Mouse (Mus musculus) heart, adult 8-10 months (tissue): ENCODE results near the gene Ap2a2. TPM values are rescaled to one million over a fixed set of nuclear protein-coding genes. Genes with fewer than 3 reads are reported as not detected.
"Not testable (repeated sequence)": the region's sequence is repeated elsewhere in the genome, so short reads cannot be mapped to it uniquely, and the experiment has no call there.

Experiments
- DNase-seq: peaks from one replicate; pipeline ENCODE4 v3.0.0; 2022; ENCODE audit warnings: low spot score
- total RNA-seq, 4 experiments: library from RNA; stranded (reverse); gene quantifications; 2 replicates each; pipeline ENCODE4 v1.2.4; 2022

Ap2a2 gene
- total RNA-seq, 4 experiments from 2014 or later = 55.2 to 65.5 (median 61.3) TPM

DNA sequence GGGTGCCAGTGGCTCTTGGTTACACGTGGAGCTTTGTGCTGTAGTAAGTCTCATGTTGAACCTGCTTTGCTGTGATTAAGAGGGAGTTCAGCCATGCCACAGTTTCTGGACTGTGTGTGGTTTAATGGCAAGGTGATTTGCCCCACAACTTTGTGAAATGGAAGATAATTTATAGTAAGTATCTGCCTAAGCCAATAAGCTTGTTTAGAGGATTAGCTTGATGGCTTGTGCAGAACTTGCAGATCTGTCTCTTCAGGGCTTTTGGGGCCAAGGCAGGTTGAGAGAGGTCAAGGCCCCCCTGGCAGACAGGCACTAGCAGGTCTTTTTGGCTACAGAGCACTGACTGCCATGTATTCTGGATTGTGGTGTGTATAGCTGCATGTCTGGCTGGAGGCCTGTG lies 35.0 kb downstream of the Ap2a2 start:
- no peak for DNase-seq

DNA sequence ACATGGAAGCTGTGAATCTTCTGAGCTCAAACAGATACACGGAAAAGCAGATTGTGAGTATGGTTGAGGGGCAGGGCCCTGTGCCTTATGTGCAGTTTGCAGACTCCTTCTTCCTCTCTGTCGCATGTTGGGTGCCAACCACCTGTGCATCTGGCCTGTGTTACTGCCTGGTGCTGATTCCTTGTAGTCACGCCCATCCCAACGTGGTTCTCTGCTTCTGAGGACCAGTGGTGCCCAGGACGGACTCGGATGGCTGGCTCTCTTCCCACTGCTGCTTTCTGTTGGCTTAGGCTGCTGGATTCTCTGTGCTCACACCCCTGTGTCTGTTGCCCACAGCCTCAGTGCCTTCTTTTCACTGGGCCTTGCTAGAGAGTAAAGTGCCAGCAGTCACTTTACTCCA lies 35.6 kb downstream of the Ap2a2 start:
- DNase-seq = no peak

DNA sequence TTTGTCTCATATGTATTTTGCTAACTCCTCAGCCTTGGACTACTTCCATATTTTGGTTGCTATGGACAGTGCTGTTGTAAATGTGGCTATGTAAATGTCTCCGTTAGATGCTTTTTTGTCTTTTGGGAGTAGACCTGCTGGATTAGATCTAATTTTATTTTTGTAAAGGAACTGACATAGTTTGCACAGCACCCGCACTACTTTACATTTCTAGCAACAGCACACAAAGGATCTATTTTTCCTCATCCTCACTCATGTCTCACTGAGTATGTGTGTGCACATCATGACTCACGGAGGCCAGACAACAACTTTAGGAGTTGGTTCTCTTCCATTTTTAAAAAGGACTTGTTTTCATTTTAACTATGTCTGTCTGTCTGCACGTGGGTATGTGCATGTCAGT lies 45.7 kb downstream of the Ap2a2 start:
- DNase-seq = no peak

DNA sequence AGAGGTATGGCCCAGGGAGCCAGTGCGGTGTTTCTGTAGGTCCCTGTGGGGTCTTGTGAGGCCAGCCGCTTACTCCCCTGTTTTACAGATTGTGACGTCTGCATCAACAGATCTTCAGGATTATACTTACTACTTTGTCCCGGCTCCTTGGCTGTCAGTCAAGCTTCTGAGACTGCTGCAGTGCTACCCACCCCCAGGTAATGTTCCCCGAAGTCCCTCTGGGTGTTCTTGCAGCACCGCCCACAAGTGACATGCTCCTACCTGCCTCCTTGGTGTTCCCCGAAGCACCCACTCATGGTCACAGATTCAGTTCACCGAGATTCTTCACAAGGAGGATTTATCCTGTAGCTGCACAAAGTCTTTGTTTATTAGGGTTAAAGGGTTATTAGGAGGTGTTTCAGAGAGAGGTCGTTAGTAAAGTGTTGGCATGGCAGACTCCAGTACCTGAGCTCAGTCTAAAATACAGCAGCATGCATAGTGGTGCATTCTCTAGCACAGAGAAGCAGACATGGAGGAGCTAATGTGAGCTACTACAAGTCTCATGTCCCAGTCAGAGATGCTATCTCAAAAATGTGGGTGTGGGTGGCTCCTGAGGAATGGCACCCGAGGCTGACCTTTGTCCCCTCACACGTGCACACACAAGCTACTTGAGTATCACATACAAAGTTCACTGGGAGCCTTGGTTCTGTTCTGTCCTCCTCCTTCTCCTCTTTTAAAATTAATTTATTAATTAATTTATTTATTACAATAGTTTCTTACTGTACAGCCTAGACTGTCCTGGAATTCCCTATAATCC lies 47.9 kb downstream of the Ap2a2 start:
- DNase-seq = no peak

DNA sequence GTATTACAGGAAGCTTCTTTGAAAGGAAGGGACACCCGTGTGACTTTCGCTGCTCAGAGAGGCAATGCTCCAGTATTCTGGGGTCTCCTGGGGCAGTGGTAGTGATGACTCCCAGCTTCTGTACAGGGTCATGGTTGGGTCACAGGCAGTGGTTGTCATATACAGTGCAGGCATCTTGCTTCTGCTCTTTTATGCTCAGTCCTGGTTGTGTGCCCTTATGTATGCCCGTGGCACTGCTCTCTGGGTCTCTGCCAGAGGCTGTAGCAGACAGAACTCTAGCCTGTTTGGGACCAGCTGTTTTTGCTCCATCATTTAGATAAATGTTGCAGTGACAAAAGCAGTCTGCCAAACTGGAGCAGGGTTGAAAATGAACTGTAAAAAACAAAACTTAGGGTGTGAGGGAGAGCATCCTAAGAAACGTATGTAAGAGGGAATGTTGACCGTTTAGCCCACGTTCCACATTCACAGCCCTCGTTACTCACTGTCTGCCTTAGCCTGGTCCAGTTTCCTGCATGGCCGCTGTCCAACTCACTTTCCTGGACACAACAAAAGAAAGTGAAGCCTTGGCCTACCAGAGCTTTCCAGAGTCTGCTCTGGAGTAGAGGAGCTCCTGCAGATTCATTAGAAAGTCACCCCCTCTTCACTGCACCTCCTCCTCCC lies 49.9 kb downstream of the Ap2a2 start:
- DNase-seq = peak; percentile 67

DNA sequence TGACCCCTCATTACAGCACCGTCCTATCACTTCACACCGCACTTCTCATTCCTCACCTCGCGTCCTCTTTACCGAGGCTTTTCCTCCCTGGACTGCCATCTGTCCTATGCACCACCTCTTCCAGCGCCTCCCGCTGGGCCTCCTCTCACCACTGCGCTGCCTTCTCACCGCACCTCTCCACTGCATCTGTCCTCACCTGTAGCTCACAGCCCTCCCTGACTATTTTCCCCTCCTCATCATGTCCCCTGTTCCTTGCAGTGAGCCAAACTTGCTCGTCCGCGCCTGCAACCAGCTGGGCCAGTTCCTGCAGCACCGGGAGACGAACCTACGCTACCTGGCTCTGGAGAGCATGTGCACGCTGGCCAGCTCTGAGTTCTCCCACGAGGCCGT lies 50.4 kb downstream of the Ap2a2 start:
- DNase-seq = no peak

DNA sequence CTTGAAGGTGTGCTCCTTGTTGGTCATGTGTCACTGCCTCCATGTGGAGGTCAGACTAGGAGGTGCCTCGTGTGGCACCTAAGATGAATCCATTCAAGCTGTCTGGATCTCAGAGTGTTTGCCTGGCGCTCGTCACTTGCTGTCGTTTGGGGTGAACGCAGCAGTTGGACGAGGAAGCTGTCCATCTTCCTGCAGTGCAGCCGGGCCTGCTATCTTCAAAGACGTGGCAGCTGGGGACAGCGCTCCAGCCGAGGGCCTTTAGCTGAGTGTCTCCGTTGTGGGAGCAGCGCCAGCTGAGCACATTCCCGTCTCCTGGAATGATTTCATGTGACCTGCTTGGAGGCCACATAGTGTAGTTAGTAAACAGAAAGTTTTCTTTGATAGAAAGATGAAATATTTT lies 50.8 kb downstream of the Ap2a2 start:
- peak; percentile 34 for DNase-seq

DNA sequence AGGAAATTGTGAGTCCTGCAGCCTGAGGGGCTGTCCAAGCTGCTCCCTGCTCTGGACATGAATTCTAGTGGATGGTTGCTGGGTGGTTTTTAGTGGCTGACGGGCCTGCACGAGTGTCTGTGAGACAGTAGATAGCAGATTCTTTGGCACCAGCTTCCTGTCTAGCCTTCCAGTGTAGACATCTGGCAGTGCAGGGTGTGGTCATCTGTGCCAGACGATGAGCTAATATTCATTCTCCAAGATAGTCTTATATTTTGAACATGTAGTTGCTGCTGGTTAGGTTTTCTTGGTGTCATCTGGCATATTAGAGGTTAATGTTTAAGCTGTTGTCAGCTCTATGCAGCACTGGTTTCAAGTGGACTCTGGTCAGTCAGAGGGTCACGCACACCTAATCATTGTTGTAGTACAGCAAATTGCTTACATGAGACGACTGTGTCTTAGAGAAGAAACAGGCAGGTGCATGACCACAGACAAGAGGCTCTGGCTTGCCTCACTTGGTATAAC lies 52.4 kb downstream of the Ap2a2 start:
- no peak for DNase-seq

DNA sequence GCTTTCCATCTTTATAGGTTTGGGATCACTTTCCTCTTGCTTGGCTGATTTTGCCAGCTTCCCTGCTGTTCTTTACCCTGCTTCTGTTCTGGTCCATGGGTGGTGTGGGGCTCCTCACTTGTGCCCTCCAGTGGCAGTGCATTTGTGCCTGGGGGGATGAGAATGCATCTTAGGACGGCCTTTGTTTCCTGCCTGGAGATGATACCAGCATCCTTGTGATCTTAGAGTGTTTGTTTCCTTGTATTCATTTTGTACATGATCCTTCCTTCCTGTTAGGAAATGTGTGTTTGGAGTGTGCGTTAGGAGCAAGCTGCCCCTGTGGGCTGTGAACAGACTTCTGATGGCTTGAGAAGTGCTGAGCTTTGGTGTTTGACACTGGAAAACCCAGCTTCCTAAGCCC lies 62.2 kb downstream of the Ap2a2 start:
- DNase-seq = no peak

DNA sequence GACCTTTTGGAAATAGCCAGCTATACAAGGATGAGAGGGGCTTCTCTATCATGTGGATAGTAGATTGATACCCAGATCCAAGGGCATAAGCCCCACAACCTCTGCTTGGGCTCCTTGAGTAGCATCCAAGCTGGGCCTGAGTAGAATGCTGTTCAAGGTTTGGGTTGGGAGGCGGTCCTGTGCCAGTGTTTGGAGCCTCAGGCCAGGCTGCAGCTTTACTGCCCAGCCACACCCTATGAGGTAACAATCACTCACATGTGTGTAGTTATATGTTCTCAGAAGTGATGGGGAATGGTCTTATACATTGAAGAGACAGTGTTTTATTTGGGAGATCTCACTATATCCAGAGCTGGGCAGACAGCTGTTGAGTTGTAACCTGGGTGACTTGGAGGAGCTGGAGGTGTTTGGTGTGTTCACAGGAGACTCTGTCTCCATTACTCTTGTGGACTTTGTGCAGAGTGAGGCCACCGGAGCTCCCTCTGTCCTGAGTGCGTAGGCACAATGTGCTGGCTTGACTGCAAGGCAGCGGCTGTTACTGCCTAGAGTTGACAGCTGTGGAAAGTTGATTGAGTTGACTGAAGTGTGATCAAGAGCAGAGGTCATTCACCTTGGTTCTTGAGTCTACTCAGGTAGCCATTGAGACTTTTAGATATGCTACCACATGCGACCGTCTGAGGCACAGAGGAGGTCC lies 63.3 kb downstream of the Ap2a2 start:
- DNase-seq = no peak

DNA sequence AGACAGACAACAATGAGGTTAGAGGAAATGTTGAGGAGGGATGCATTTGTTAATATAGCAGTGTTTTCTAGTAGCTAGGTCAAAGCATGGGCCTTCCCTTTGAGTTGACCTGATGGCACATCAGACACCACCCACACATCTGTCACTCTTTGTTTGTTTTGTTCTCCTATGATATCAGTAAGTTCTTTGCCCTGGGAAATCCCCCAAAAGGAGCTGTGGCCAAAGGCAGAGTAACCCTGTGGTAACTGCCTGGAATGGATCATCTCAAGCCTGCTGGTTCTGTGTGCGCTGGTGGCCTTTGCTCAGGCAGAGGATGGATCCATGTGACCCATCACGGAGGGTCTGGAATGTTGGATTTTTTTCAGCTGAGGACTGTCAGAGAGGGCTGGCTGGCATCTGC lies 66.0 kb downstream of the Ap2a2 start:
- DNase-seq = no peak

DNA sequence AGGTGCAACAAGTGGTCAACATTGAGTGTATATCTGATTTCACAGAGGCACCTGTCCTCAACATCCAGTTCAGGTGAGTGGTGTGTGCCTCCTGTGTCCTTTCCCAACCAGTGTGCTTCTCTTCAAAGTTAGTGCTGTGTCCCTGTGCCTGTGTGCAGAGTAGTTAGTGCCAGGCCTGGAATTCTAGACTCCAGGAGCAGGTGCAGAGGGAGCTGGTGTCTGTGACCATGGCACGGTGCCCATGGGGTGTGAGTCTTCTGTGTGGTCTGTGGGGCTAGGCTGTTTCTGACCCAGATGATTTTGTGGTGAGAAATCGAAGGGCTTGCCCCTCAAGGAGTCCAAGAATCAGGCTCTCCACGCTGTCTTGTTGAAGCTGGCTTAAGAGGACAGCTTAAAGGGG lies 67.3 kb downstream of the Ap2a2 start:
- no peak for DNase-seq

DNA sequence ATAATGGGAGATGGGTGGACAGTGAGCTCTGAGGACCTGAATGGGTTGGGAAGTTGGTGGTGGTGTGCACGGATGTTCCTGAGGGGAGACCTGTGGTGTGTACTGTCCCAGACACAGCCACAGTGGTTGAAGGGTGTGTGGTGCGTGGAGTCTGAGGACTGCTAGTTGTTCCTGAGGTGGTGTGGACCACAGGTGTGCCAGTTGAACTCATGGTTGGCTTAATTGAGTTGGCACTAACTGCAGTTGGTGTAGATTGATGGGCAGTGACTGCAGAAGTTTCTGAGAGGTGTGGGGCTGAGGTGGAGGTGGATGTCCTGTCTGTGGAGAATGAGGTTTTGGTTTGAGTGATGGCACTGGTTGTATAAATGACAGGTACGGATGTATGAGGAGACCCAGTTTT lies 76.1 kb downstream of the Ap2a2 start:
- DNase-seq = not testable (repeated sequence)

DNA sequence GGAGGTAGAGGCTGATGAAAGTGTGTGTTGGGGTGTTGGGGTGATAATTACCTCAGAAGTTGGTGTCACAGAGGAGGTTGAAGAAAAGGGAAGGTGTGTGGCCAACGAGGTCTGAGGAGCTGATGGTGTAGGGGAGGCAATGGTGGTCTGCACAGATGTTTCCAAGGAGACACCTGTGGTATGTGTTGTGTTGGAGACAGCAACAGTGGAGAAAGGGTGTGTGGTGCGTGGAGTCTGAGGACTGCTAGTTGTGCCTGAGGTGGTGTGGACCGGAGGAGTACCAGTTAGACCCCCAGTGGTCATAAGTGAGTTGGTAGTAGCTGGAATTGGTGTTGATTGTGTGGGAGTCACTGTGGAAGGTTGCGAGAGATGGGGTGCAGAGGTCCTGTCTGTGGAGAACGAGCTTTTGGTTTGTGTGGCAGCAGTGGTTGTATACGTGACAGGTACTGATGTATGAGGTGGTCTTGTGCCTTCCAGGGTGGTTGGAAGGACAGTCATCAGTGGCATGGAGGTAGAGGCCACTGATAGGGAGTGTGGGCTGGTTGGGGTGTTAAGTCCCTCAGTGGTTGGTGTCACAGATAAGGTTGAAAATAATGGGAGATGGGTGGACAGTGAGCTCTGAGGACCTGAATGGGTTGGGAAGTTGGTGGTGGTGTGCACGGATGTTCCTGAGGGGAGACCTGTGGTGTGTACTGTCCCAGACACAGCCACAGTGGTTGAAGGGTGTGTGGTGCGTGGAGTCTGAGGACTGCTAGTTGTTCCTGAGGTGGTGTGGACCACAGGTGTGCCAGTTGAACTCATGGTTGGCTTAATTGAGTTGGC lies 76.8 kb downstream of the Ap2a2 start:
- not testable (repeated sequence) for DNase-seq

DNA sequence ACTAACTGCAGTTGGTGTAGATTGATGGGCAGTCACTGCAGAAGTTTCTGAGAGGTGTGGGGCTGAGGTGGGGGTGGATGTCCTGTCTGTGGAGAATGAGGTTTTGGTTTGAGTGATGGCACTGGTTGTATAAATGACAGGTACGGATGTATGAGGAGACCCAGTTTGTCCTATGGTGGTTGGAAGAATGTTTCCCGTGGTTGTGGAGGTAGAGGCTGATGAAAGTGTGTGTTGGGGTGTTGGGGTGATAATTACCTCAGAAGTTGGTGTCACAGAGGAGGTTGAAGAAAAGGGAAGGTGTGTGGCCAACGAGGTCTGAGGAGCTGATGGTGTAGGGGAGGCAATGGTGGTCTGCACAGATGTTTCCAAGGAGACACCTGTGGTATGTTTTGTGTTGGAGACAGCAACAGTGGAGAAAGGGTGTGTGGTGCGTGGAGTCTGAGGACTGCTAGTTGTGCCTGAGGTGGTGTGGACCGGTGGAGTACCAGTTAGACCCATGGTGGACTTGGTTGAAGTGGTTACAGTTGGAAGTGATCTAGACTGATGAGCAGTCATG lies 77.4 kb downstream of the Ap2a2 start:
- not testable (repeated sequence) for DNase-seq

DNA sequence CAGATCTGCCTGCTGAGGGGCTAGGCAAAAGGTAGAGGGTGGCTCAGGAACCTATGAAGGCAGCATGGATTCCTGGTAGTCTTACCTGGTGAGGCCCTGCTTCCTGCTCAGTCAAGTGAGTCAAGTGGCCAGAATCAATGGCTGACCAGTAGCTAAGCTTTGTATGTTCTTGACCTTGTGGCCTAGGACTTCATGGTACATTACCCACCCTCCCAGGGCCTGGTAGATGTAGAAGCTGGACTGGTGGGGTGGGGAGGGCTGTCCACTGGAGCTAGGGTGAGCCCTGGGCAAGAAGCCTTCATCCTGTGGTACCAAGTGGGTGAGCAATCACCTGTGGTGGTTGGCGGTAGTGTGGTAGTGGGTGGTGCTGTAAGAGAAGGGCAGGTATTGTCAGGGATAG lies 80.4 kb downstream of the Ap2a2 start:
- DNase-seq = no peak

DNA sequence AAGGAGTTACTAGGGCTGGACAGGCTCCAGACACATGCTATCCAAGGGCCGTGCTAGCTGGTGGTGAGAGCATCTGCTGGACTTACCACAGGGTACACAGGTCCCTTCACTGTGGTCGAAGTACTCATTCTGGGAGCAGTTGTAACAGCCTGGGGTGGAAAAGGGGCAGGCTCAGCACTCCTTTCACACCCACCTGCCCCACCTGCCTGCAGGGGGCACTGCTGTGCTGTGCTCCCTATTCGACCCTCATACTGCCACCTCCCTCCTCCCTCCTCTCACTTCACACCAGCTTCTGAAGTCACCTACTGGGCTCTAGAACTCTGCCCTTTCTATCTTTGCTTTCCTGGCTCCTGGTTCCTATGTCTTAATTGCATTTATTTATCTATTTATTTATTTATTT lies 81.2 kb downstream of the Ap2a2 start:
- no peak for DNase-seq

DNA sequence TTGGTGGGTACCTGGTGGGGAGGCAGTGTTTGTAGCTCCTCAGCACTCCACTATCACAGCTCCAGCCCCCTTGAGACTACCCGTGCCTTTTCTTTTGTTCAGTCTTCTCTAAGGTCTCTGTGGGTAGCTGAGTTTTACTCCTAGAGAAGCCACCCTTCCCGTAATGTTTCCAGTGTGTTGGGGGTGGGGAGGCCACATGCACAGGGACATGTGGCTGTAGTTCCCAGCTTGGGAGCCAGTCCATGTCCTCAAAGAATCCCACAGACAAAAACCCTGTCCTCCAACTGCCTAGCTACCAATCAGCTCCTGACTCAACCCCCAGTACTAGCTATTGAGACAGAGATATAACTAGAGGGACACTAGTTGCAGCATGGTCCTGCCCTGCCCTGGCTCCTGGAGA lies 85.1 kb downstream of the Ap2a2 start:
- DNase-seq = no peak

DNA sequence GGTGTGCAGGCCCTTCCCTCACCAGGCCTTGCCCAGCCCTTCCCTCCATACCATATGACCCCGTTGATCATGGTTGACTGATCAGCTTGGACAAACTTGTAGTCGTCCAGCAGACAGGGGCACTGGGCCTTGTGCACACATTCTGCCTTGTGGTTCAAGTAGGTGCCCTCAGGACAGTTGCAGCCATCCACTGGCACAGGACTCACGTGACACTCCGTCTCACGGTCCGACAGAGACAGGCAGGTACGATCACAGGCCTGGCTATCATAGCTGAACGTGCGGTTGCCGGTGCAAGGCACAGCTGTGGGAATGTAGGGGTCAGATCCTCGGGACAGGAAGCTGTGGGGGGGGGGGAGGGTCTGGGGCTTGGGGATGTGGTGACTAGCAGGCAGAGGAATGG lies 85.8 kb downstream of the Ap2a2 start:
- DNase-seq = no peak

DNA sequence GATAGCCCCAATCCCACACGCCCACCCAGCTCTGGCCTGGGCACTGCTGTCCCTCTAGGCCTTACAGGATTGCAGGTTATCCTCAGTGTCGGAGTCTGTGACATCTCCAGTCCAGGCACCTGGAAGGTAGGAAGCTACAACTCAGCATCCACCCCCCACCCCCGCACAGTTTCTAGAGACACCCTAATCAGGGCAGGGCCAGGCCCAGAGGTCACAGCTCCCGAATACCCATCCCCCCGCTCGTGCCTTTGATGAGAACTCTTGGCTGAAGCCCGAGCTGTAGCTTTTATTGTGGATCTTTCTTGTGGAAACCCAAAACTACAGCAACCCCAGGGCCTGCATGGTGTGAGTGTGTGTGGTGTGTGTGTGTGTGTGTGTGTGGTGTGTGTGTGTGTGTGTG lies 90.2 kb downstream of the Ap2a2 start:
- DNase-seq = no peak

DNA sequence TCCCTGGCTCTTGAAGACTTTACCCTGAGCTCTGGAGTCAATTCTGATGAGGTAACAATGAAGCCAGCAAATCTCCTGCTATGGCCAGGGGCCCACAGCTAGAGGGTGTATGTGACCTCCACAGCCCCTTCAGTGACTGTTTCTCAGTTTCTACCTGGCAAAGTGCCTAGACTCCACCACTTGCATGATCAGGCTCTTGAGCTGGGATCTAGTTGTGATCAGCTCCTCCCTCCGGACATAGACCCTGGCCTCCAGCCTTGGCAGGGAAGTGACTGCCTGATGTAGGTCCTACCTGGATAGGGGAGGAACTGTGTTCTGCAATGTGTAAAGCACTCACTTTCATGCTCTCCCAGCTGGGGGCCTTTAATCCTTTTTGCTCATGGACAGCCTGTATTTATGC lies 98.4 kb downstream of the Ap2a2 start:
- DNase-seq = no peak

DNA sequence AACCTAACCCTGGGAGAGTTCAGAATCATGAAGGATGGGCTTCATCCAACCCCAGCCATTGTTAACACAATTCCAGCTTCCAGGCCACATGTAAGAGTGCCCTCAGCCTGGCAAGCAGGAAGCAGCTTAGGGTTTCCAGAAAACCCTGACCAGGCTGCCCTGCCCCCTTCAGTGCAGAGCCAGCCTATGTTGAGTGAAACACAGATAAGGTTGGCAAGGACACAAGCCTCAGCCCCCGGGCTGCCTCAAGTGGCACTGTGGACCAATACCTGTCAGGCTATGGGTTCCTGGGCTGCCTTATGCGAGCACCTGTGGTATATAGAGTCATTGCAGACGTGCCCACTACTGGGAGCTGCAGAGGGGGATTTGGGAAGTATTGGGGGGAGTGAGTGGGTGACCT lies 99.5 kb downstream of the Ap2a2 start:
- peak; percentile 3 for DNase-seq
